Mouse (Mus musculus) megakaryocyte, adult 5-6 weeks (primary cell): ENCODE results near the gene Uxs1. TPM values are rescaled to one million over a fixed set of nuclear protein-coding genes. Genes with fewer than 3 reads are reported as not detected.

Source experiments
- ATAC-seq: 2 replicates; pipeline ENCODE4 v1.8.0; 2016; ENCODE audit warnings: mild to moderate bottlenecking, inconsistent platforms; ENCODE audit not compliant: poor library complexity, severe bottlenecking
- total RNA-seq, 2 experiments: library from RNA; stranded (forward) in 1 of 2; stranded (reverse) in 1 of 2; fragments of 153-499, 151-499 nt in 1 of 2; fragments of 221-1000, 200-1000 nt in 1 of 2; gene quantifications; 2 replicates each; pipeline versions ENCODE4 v1.2.3 to v1.2.4; 2015 to 2017

Gene Uxs1
- total RNA-seq, 2 experiments from 2014 or later: 41.8 to 51.6 TPM

DNA sequence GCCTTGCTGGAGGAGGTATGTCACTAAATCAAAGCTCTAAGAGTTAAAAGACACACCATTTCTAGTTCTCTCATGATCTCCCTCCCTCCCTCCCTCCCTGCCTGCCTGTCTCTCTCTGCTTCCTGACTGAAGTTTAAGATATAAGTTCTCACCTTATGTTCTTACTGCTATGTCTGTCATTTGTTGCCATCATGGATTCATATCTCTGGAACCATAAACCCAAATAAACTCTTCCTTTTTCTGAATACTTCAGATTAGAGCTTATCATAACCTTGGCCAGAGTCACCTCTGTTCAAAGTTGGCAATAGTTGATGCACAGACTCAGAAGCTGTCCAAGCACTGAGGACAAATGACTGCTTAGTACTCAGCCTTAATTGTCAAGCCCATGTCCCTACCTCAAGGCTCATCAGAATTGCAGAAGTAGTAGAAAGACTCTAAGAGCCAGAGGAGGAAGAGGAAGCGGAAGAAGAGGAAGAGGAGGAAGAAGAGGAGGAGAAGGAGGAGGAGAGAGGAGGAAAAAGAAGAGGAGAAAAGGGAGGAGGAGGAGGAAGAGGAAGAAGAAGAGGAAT is 23.6 kb downstream of the Uxs1 start:
- peak; percentile 51; the same call in 1 of the 2 replicates for ATAC-seq

GRCm38 (mm10) chr1:43798048-43798447 is 29.6 kb downstream of the Uxs1 start:
- no peak for ATAC-seq

- ATAC-seq: no peak
These were observed 37.8 kb downstream of the Uxs1 start for GRCm38 (mm10) chr1:43789765-43790164.

DNA sequence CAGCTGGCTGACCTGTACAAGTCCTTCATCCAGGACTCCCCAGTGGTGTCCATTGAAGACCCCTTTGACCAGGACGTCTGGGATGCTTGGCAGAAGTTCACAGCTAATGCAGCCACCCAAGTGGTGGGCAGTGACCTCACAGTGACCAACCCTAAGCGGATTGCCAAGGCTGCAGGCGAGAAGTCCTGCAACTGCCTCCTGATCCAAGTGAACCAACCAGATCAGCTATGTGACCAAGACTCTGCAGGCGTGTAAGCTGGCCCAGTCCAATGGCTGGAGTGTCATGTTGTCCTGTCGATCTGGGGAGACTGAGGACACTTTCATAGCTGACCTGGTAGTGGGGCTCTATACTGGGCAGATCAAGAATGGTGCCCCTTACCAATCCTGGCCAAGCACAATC is 40.9 kb downstream of the Uxs1 start:
- no peak for ATAC-seq

DNA sequence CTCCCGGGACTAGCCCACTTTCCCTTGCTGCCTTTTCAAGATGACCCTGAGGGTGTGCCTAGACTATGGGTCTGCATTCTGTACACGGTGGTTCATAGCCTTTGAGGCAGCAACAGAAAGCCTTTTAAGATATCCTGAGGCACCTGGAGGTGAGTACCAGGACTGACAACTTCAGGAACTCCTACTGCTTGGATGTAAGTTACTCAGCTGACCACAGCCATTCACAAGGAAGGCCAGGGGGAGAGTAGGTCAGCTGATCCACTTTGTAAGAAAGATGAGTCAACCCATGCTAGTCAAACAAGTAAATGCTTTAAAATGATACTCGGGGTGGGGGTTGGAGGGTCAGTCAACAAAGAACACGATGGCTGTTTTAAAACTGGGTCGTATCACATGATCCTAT is 42.3 kb downstream of the Uxs1 start:
- ATAC-seq: no peak

- no peak for ATAC-seq
These were observed 44.4 kb downstream of the Uxs1 start for GRCm38 (mm10) chr1:43783186-43783585.

DNA sequence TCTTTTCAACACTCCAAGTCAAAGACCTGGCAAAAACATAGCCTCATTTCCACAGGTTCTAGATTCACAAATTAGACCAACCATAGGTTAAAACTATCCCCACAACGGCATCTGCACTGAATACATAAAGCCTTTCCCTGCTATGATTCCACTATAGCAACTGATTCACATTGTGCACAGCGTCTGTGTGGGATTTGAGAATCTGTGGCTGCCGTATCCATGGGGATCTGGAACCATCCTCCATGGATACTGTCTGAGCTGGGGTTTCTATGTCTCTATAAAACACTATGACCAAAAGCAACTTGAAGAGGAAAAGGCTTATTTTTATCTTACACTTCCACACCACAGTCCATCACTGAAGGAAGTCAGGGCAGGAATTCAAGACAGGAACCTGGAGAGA is 44.9 kb downstream of the Uxs1 start:
- ATAC-seq: no peak

DNA sequence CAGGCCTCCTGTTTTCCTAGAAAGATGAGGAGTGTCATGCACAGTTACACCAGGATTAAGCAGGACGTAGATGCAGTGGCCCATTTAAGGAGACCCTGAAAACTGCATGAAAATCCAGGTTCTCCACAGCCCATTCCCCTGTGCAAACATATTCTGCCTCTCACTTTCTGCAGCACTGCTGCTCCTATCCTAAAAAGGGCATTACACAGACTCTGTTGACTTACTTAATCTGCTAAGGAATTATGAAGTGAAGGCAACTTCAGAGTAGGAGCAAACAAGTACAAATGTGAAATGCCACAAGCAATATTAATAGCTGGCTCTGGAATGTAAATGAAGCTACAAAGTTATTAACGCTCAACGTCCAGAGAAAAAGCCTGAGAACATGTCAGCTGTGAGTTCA is 45.9 kb downstream of the Uxs1 start:
- ATAC-seq: no peak

DNA sequence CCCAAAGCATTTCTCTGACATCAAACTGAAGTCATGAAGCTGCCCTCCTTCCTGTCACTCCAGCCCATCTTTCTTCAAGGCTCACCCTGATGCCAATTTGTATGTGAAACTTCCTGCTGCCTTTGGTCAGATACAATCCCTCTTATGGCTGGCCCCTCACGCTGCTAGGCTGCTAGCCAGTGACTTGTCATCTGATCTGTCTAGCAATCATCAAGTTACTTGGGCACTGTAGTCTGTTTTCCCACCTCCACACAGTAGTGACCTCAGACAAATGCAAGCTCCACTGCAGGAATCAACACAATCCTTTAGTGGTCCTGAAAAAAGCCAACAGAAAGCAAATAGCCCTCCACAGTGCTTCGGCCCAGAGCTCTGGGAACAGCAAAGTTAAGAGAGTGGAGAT is 46.4 kb downstream of the Uxs1 start:
- no peak for ATAC-seq

DNA sequence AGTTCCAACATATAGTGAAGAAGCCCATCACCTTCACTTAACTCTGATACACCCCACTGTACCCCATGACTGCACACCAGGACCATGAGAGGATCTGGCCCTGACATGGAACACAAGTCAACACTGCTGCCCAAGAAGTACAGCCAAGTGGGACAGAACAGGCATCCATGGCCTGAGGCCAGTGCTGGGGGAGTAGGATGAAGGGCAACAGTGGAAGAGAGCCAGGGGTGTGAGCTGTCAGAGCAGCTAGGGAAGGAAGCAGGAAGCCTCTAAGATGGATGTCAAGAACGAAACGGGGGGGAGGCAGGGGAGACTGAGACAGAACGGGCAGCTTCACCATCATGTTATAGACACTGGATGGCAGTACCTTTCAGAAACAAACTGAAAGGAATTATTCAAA is 51.5 kb downstream of the Uxs1 start:
- ATAC-seq: no peak

GRCm38 (mm10) chr1:43774126-43774525 is 53.5 kb downstream of the Uxs1 start:
- ATAC-seq: no peak

GRCm38 (mm10) chr1:43772694-43773093 is 54.9 kb downstream of the Uxs1 start:
- no peak for ATAC-seq

- ATAC-seq: no peak
These were observed 57.6 kb downstream of the Uxs1 start for GRCm38 (mm10) chr1:43770032-43770431.

GRCm38 (mm10) chr1:43769348-43769747 is 58.3 kb downstream of the Uxs1 start:
- no peak for ATAC-seq

- ATAC-seq: no peak
These were observed 59.1 kb downstream of the Uxs1 start for GRCm38 (mm10) chr1:43768385-43768990.

- ATAC-seq: no peak
These were observed 61.3 kb downstream of the Uxs1 start for GRCm38 (mm10) chr1:43766328-43766727.

GRCm38 (mm10) chr1:43764481-43764880 is 63.1 kb downstream of the Uxs1 start:
- no peak for ATAC-seq

DNA sequence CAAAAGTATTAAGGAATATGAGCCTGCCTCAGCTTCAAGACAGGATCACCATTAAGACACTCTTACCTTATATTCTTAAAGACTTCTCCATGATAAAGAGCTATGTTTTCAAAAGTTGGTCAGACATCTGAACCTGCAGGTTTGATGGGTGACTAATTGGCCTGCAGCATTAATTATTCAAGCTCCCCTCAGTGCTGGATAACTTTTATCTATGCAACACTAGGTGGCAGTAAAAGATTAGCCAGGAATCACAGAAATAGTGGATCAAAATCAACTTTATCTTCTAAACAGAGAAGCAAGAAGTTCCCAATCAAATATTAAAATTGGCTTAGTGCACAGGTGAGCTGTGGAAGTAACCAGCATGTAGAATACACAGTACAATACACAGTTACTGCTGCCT is 67.5 kb downstream of the Uxs1 start:
- ATAC-seq: peak; percentile 66

- no peak for ATAC-seq
These were observed 72.9 kb downstream of the Uxs1 start for GRCm38 (mm10) chr1:43754448-43755312.

DNA sequence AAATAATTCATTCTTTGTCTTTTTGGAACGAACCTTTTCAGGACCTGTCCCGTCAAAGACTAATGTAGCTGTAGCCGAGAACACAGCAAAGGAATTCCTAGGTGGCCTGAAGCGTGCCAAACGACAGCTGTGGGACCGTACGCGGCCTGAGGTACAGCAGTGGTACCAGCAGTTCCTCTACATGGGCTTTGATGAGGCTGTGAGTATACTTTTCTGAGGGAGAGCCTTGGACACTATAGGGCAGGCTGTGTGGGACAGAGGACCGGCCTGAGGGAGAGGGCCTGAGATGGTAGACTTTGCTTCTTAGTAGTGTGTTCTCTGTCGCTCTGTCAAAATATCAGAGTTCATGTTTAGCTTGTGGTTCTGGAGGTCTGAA is 89.1 kb downstream of the Uxs1 start:
- ATAC-seq: no peak

DNA sequence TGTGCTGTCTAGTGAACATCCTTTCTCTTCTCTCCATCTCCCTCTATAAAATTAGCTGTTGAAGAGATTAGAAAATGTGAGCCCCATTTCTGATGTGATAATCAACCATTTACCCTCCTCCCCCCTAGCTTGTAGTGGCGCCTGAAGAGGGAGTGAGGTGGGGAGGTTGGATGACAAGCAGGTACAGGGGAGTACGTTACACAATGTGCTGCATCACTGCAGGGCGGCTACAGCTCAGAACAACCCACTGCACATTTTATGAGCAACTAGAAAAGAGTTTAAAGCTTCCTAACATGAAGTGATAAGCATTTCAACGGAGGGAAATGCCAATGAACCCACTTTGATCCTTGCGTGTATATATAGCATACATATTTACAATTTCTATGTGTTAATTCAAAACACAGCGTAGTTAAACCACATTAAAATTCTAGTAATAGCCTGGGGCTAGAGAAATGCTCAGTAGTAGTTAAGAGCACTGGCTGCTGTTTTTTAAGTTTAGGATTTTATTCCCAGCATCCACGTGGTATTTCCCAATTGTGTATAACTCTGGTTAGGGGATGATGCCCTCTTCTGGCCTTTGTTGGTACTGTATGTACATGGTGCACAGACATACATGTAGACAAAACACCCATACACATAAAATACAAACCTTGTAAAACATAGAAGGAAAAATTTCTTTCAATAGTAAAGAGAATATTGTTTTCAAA is 89.6 kb downstream of the Uxs1 start:
- no peak for ATAC-seq

DNA sequence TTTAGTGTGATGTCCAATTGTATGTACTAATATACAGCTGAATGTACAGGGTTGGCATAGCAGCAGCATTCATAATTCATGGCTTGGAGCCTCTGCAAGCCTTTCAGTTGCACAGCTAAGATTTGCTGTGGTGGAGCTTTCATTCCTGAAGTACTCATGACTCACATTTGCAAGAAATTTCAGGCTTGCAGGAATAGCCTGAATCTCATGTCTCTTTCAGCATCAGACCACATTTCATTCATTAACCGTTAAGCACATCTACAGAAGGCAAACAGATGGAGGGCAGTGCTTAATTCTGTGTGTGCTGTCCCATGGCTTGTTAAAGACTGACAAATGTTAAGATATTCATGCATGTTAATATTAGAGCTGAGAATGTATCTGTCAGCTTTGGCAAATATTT is 94.9 kb downstream of the Uxs1 start:
- ATAC-seq: no peak
